In the genomic region with DNA sequence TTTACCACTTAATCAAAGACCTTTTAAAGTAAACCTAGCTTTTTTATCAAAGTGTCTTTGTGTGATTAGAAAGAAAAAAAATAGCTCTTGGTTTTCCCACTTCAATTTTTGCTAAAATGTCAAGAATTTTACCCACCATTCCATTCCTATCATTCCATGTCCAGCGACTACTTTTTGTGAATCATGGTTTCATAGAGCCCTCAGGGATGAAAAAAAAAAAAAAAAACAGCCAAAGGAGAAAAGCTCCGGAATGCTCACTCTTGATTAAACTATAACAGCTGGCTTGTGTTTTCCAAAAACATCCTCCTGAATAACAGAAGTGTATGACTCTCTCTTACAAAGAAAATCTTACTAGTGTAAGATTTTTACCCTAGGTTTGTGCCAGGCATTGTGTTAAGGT, we compare ENCODE assay signal across 23 mouse cellular contexts.
A peak's percentile ranks its signal among the peaks of the same experiment; 100 is the strongest.
DNase-seq lines count a peak whose midpoint lies in the region; ATAC-seq and TF ChIP-seq lines count a peak whose summit lies in the region.
"Had no signal": no experiment of that assay in that cellular context is flagged by ENCODE, and none has a peak within 500 bp of the region (broad histone marks: within the 10 kb centered on the region; RNA-seq: fewer than 3 reads in every experiment).

No protein-coding gene starts in this region.

- no peak overlapping the region for H3K4me3 ChIP-seq in embryonic facial prominence, embryonic 14.5 days (ENCODE audit: low read depth, low read length)
- H3K4me3 ChIP-seq in embryonic facial prominence, embryonic 10.5 days, result no peak overlapping the region
- H3K4me3 ChIP-seq in lung, embryonic 14.5 days (ENCODE audit: low read depth, low read length), result no peak overlapping the region
- no peak overlapping the region for H3K4me3 ChIP-seq in myocyte
- H3K4me3 ChIP-seq: embryonic facial prominence, embryonic 13.5 days; forebrain, embryonic 12.5 days; forebrain, embryonic 15.5 days; hindbrain, embryonic 12.5 days; hindbrain, embryonic 15.5 days had no signal

- no peak for TF ChIP-seq CTCF in lung, embryonic 14.5 days (IDR thresholded peaks at IDR 0.05; ENCODE audit: low read depth)

- H3K4me1 ChIP-seq in embryonic facial prominence, embryonic 14.5 days (ENCODE audit: control insufficient read depth, insufficient read depth, low read length), result no peaks in the 10 kb centered on the region
- H3K4me1 ChIP-seq in embryonic facial prominence, embryonic 10.5 days, result no peaks in the 10 kb centered on the region
- no peaks in the 10 kb centered on the region for H3K4me1 ChIP-seq in lung, embryonic 14.5 days (ENCODE audit: insufficient read depth)
- H3K4me1 ChIP-seq: embryonic facial prominence, embryonic 13.5 days; forebrain, embryonic 12.5 days; forebrain, embryonic 15.5 days; hindbrain, embryonic 12.5 days; hindbrain, embryonic 15.5 days had no signal

- no peaks in the 10 kb centered on the region for H3K9me3 ChIP-seq in embryonic facial prominence, embryonic 14.5 days (ENCODE audit: control insufficient read depth, low read length)
- H3K9me3 ChIP-seq in embryonic facial prominence, embryonic 10.5 days, result no peaks in the 10 kb centered on the region
- no peaks in the 10 kb centered on the region for H3K9me3 ChIP-seq in lung, embryonic 14.5 days (ENCODE audit: low read depth, low read length)
- H3K9me3 ChIP-seq: embryonic facial prominence, embryonic 13.5 days; forebrain, embryonic 12.5 days; forebrain, embryonic 15.5 days; G1E; hindbrain, embryonic 12.5 days; hindbrain, embryonic 15.5 days had no signal

- no peak for TF ChIP-seq POLR2A in myocyte (IDR thresholded peaks at IDR 0.05; ENCODE audit: insufficient read length, low read depth)

- H3ac ChIP-seq in myocyte (ENCODE audit: control insufficient read depth, insufficient read length), result no peak overlapping the region

- no peak for ATAC-seq in embryonic facial prominence, embryonic 14.5 days (ENCODE audit: low read depth)
- no peak for ATAC-seq in lung, embryonic 14.5 days (ENCODE audit: insufficient read depth)
- ATAC-seq: forebrain, embryonic 15.5 days had no signal

- H3K4me2 ChIP-seq in embryonic facial prominence, embryonic 14.5 days (ENCODE audit: low read depth, low read length), result no peak overlapping the region
- H3K4me2 ChIP-seq in lung, embryonic 14.5 days, result no peak overlapping the region
- H3K4me2 ChIP-seq in myocyte (ENCODE audit: low read depth), result peak overlapping the region; percentile 18
- H3K4me2 ChIP-seq: embryonic facial prominence, embryonic 13.5 days; forebrain, embryonic 12.5 days; forebrain, embryonic 15.5 days; heart, embryonic 11.5 days; hindbrain, embryonic 12.5 days; hindbrain, embryonic 15.5 days had no signal

- no peaks in the 10 kb centered on the region for H3K79me2 ChIP-seq in myocyte (ENCODE audit: control insufficient read depth, insufficient read depth)

- H3K36me3 ChIP-seq in embryonic facial prominence, embryonic 14.5 days (ENCODE audit: control insufficient read depth, insufficient read depth, low read length), result no peaks in the 10 kb centered on the region
- no peaks in the 10 kb centered on the region for H3K36me3 ChIP-seq in embryonic facial prominence, embryonic 10.5 days (replicated peaks)
- H3K36me3 ChIP-seq in lung, embryonic 14.5 days (ENCODE audit: insufficient read depth), result no peaks in the 10 kb centered on the region
- H3K36me3 ChIP-seq in myocyte (ENCODE audit: control insufficient read depth, insufficient read depth), result no peaks in the 10 kb centered on the region
- H3K36me3 ChIP-seq: embryonic facial prominence, embryonic 13.5 days; forebrain, embryonic 12.5 days; forebrain, embryonic 15.5 days; G1E; hindbrain, embryonic 12.5 days; hindbrain, embryonic 15.5 days had no signal

- 25% methylated on average over 2 of the region's 2 CpGs for WGBS in embryonic facial prominence, embryonic 14.5 days
- 29% methylated on average over 2 of the region's 2 CpGs for WGBS in embryonic facial prominence, embryonic 10.5 days
- WGBS in lung, embryonic 14.5 days, result 16% methylated on average over 2 of the region's 2 CpGs

- H3K27me3 ChIP-seq in embryonic facial prominence, embryonic 14.5 days (replicated peaks; ENCODE audit: control insufficient read depth, insufficient read depth, low read length), result no peaks in the 10 kb centered on the region
- no peaks in the 10 kb centered on the region for H3K27me3 ChIP-seq in embryonic facial prominence, embryonic 10.5 days (replicated peaks; ENCODE audit: low read depth, poor library complexity, severe bottlenecking)
- no peaks in the 10 kb centered on the region for H3K27me3 ChIP-seq in lung, embryonic 14.5 days (ENCODE audit: insufficient read depth, low read length)
- no peaks in the 10 kb centered on the region for H3K27me3 ChIP-seq in myocyte (ENCODE audit: control insufficient read depth, insufficient read depth, insufficient read length)
- H3K27me3 ChIP-seq: CH12.LX; embryonic facial prominence, embryonic 13.5 days; forebrain, embryonic 12.5 days; forebrain, embryonic 15.5 days; hindbrain, embryonic 12.5 days; hindbrain, embryonic 15.5 days had no signal

- H3K27ac ChIP-seq in embryonic facial prominence, embryonic 14.5 days (replicated peaks; ENCODE audit: low read depth, low read length), result no peak overlapping the region
- no peak overlapping the region for H3K27ac ChIP-seq in embryonic facial prominence, embryonic 10.5 days (replicated peaks)
- no peak overlapping the region for H3K27ac ChIP-seq in lung, embryonic 14.5 days (ENCODE audit: low read depth)
- H3K27ac ChIP-seq: embryonic facial prominence, embryonic 13.5 days; forebrain, embryonic 12.5 days; forebrain, embryonic 15.5 days; hindbrain, embryonic 12.5 days; hindbrain, embryonic 15.5 days had no signal

- DNase-seq in embryonic facial prominence, embryonic 14.5 days (ENCODE audit: low spot score), result peak; percentile 1
- DNase-seq in embryonic facial prominence, embryonic 10.5 days (ENCODE audit: low spot score), result no peak
- DNase-seq in lung, embryonic 14.5 days, result peak; percentile 1
- no peak for DNase-seq in lung, postnatal 36 days
- DNase-seq in right cerebral cortex, adult 18-20 months, result no peak
- DNase-seq: adrenal gland, adult 2 months; adrenal gland, postnatal 14 days; B cell, adult 2 months; cerebellum, adult 11 months; cerebellum, adult 2 months; cerebellum, adult 9-11 months; cerebellum, postnatal 25 days; gastrocnemius, postnatal 10 days; heart, adult 11 months had no signal

- no peak overlapping the region for H3K9ac ChIP-seq in embryonic facial prominence, embryonic 14.5 days (ENCODE audit: low read depth, low read length)
- H3K9ac ChIP-seq in lung, embryonic 14.5 days, result no peak overlapping the region
- H3K9ac ChIP-seq: embryonic facial prominence, embryonic 13.5 days; forebrain, embryonic 12.5 days; forebrain, embryonic 15.5 days; hindbrain, embryonic 12.5 days; hindbrain, embryonic 15.5 days had no signal

TF ChIP-seq in myocyte, 11 proteins besides CTCF, POLR2A, EP300 and RAD21:
- TF ChIP-seq CEBPB (IDR thresholded peaks at IDR 0.05; ENCODE audit: insufficient read depth, poor library complexity, severe bottlenecking), result no peak
- TF ChIP-seq E2F4 (IDR thresholded peaks at IDR 0.05; ENCODE audit: insufficient read depth), result no peak
- no peak for TF ChIP-seq TCF12 (IDR thresholded peaks at IDR 0.05; ENCODE audit: insufficient read depth, poor library complexity, severe bottlenecking)
- TF ChIP-seq MYOG (IDR thresholded peaks at IDR 0.05; ENCODE audit: control insufficient read depth in 1 of 3, insufficient read depth in 1 of 3, insufficient read length in 2 of 3, low read depth in 2 of 3), result no peak
- TF ChIP-seq SRF (IDR thresholded peaks at IDR 0.05; ENCODE audit: control insufficient read depth, insufficient read length, low read depth), result no peak
- no peak for TF ChIP-seq TCF3 (IDR thresholded peaks at IDR 0.05; ENCODE audit: insufficient read length, low read depth)
- TF ChIP-seq USF1 (IDR thresholded peaks at IDR 0.05; ENCODE audit: low read depth), result no peak
- no peak for TF ChIP-seq POLR2AphosphoS2 (IDR thresholded peaks at IDR 0.05; ENCODE audit: insufficient read length, low read depth)
- TF ChIP-seq REST (IDR thresholded peaks at IDR 0.05; ENCODE audit: insufficient read depth, insufficient read length), result no peak
- TF ChIP-seq MYOD1 (IDR thresholded peaks at IDR 0.05; ENCODE audit: control insufficient read depth in 1 of 3, insufficient read length in 2 of 3, low read depth in 2 of 3), result no peak
- no peak for TF ChIP-seq MAX (IDR thresholded peaks at IDR 0.05; ENCODE audit: low read depth)

Comparison
In these comparisons a context has a peak if more than half of its experiments do, and no peak if none do; other contexts are left out.
1. DNase-seq: peak in embryonic facial prominence, embryonic 14.5 days (single experiment) and lung, embryonic 14.5 days (single experiment); none in embryonic facial prominence, embryonic 10.5 days (single experiment), lung, postnatal 36 days (single experiment) and right cerebral cortex, adult 18-20 months (single experiment).